Mouse (Mus musculus) forebrain, embryonic 10.5 days (tissue): ENCODE results near the gene Vmn1r56. TPM values are rescaled to one million over a fixed set of nuclear protein-coding genes. Genes with fewer than 3 reads are reported as not detected.
"Not testable (repeated sequence)": the region's sequence is repeated elsewhere in the genome, so short reads cannot be mapped to it uniquely, and the experiment has no call there.

ENCODE experiments used
- DNase-seq: peaks from one replicate; pipeline ENCODE4 v3.0.0-alpha.2; 2017; ENCODE audit warnings: low spot score; ENCODE audit errors: extremely low spot score
- H3K27ac ChIP-seq: fragments of 300-500 bp; sonication (generic); 2 replicates; pipeline ENCODE4 v1.5.1; 2016; ENCODE audit warnings: mild to moderate bottlenecking
- H3K27me3 ChIP-seq: fragments of 300-500 bp; sonication (generic); 2 replicates; pipeline ENCODE4 v1.6.1; 2016; ENCODE audit warnings: mild to moderate bottlenecking; ENCODE audit not compliant: poor library complexity, severe bottlenecking
- H3K36me3 ChIP-seq: fragments of 300-500 bp; sonication (generic); replicated peaks from 2 replicates; pipeline ENCODE4 v1.6.1; 2016; ENCODE audit warnings: mild to moderate bottlenecking, moderate library complexity
- H3K4me1 ChIP-seq: fragments of 300-500 bp; sonication (generic); 2 replicates; pipeline ENCODE4 v1.6.1; 2016
- H3K4me3 ChIP-seq: fragments of 300-500 bp; sonication (generic); 2 replicates; pipeline ENCODE4 v1.5.1; 2016; ENCODE audit warnings: mild to moderate bottlenecking, moderate library complexity
- H3K9me3 ChIP-seq: fragments of 300-500 bp; sonication (generic); 2 replicates; pipeline ENCODE4 v1.6.1; 2016; ENCODE audit warnings: mild to moderate bottlenecking, moderate library complexity
- WGBS: fragments of 180-500 bp; shearing (Covaris S2); methylation state at CpG from one replicate; pipeline ENCODE4 v1.1.7; 2016; 5-methylcytosine and 5-hydroxymethylcytosine counted together
- polyA plus RNA-seq: library from polyadenylated mRNA; unstranded; fragments of >200 nt; fragmentation: Nextera tagmentation; extraction: Ambion mirVana; gene quantifications from 2 replicates; pipeline ENCODE4 v1.2.1, GENCODE M21; 2016

Gene Vmn1r56
- not detected in 2 replicates for polyA plus RNA-seq

- H3K9me3 ChIP-seq, H3K4me1 ChIP-seq, H3K27me3 ChIP-seq, H3K4me3 ChIP-seq, H3K27ac ChIP-seq, H3K36me3 ChIP-seq, DNase-seq: not testable (repeated sequence)
These were observed at the start of gene Vmn1r56 for GRCm38 (mm10) chr7:5196647-5197046. Vmn1r56 (minus strand) TSS chr7:5196747.

DNA sequence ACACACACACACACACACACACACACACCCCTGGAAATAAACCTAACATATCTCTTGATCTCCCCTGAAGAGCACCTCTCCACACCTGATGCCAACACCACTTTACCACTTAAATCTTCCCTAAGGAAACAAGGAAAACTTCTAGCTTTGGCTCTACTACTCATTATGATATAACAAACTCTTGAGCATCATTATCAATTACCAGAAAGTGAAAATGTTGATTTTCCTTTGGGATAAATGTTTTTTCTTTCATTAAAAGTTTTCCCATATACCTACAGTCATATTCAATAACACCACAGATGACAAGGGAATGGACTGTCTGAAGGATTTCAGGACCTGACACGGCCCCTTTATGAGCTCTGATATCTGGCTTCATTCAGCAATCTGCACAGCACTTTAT lies 21.6 kb upstream of the Vmn1r56 start, which contains the start of gene Vmn1r57:
Gene Vmn1r57 (plus strand): TSS at position 301 of the 400 bp plus-strand sequence.
- peaks cover 10% of the 10 kb centered on the region; the same call in 1 of the 2 replicates for H3K9me3 ChIP-seq
- H3K4me3 ChIP-seq, H3K4me1 ChIP-seq, H3K27me3 ChIP-seq, DNase-seq, H3K27ac ChIP-seq, H3K36me3 ChIP-seq: not testable (repeated sequence)
- 68% methylated on average over 1 of the region's 1 CpGs for WGBS

GRCm38 (mm10) chr7:5149570-5149969 lies 47.0 kb downstream of the Vmn1r56 start, which contains the start of gene Vmn1r55:
Vmn1r55 (minus strand) TSS chr7:5149670.
- H3K36me3 ChIP-seq, H3K4me3 ChIP-seq, H3K27ac ChIP-seq, H3K27me3 ChIP-seq, H3K4me1 ChIP-seq, DNase-seq, H3K9me3 ChIP-seq: not testable (repeated sequence)

Other genes with a start within 250 kb of the Vmn1r56 start
- 0.11 TPM in 1 of 2 replicates, not detected in the other for gene Sbk2, start 232.3 kb downstream of the Vmn1r56 start, polyA plus RNA-seq
- 0.10 TPM in 1 of 2 replicates, not detected in the other for gene Sbk3, start 225.6 kb downstream of the Vmn1r56 start, polyA plus RNA-seq
- gene Zfp579, start 200.6 kb downstream of the Vmn1r56 start, polyA plus RNA-seq = 27.3 and 28.7 TPM in 2 replicates
- 8.4 and 9.4 TPM in 2 replicates for gene Zfp524, start 182.3 kb downstream of the Vmn1r56 start, polyA plus RNA-seq
- gene Fiz1, start 182.1 kb downstream of the Vmn1r56 start, polyA plus RNA-seq = 54.0 and 54.1 TPM in 2 replicates
- 1.0 and 1.1 TPM in 2 replicates for gene Gm44973, start 181.3 kb downstream of the Vmn1r56 start, polyA plus RNA-seq
- 5.1 and 5.7 TPM in 2 replicates for gene Zfp865, start 176.4 kb downstream of the Vmn1r56 start, polyA plus RNA-seq
- 4.7 and 6.6 TPM in 2 replicates for gene Ccdc106, start 176.2 kb downstream of the Vmn1r56 start, polyA plus RNA-seq
- not detected in 2 replicates for gene 4632433K11Rik, start 162.6 kb downstream of the Vmn1r56 start, polyA plus RNA-seq
- gene Zfp784, start 158.3 kb downstream of the Vmn1r56 start, polyA plus RNA-seq = 3.0 and 3.8 TPM in 2 replicates
- 38.0 and 38.8 TPM in 2 replicates for gene Zfp580, start 145.2 kb downstream of the Vmn1r56 start, polyA plus RNA-seq
- 181 and 196 TPM in 2 replicates for gene U2af2, start 134.6 kb downstream of the Vmn1r56 start, polyA plus RNA-seq
- 53.5 and 54.6 TPM in 2 replicates for gene Epn1, start 116.5 kb downstream of the Vmn1r56 start, polyA plus RNA-seq
- not detected in 2 replicates for gene Rfpl4, start 79.8 kb downstream of the Vmn1r56 start, polyA plus RNA-seq
- 0.24 TPM in 1 of 2 replicates, not detected in the other for gene Rasl2-9, start 70.8 kb downstream of the Vmn1r56 start, polyA plus RNA-seq
- gene Vmn1r55, start 47.1 kb downstream of the Vmn1r56 start, polyA plus RNA-seq = 0.01 TPM in 1 of 2 replicates, not detected in the other
- gene Vmn1r57, start 21.7 kb upstream of the Vmn1r56 start, polyA plus RNA-seq = not detected in 2 replicates
- not detected in 2 replicates for gene Gm5065, start 153.8 kb upstream of the Vmn1r56 start, polyA plus RNA-seq
- not detected in 2 replicates for gene Nlrp2, start 154.3 kb upstream of the Vmn1r56 start, polyA plus RNA-seq
- not detected in 2 replicates for gene Vmn1r58, start 216.6 kb upstream of the Vmn1r56 start, polyA plus RNA-seq